Mouse (Mus musculus) forebrain, postnatal 0 days (tissue): ENCODE measurements around the gene Plpp6. TPM values are rescaled to one million over a fixed set of nuclear protein-coding genes. Genes with fewer than 3 reads are reported as not detected.

Source experiments
- ATAC-seq: fragments of 200-750 bp; cut with Nextera tagmentation; 2 replicates; pipeline ENCODE4 v1.8.0; 2017; ENCODE audit warnings: mild to moderate bottlenecking, moderate library complexity
- DNase-seq: peaks from one replicate; pipeline ENCODE4 v3.0.0-alpha.2; 2015
- H3K27ac ChIP-seq: fragments of 300-500 bp; sonication (generic); 2 replicates; pipeline ENCODE4 v1.5.1; 2014; ENCODE audit warnings: low read depth, mild to moderate bottlenecking, antibody characterized with exemption, low read length, moderate library complexity, mixed read lengths
- H3K27me3 ChIP-seq: fragments of 300-500 bp; sonication (generic); 2 replicates; pipeline ENCODE4 v1.6.1; 2014; ENCODE audit warnings: mild to moderate bottlenecking, low read length, mixed read lengths; ENCODE audit not compliant: insufficient read depth
- H3K36me3 ChIP-seq: fragments of 300-500 bp; sonication (generic); 2 replicates; pipeline ENCODE4 v1.6.1; 2014; ENCODE audit warnings: mild to moderate bottlenecking, moderate library complexity; ENCODE audit not compliant: insufficient read depth
- H3K4me1 ChIP-seq: fragments of 300-500 bp; sonication (generic); 2 replicates; pipeline ENCODE4 v1.6.1; 2014; ENCODE audit warnings: antibody characterized with exemption; ENCODE audit not compliant: insufficient read depth
- H3K4me2 ChIP-seq: fragments of 300-500 bp; sonication (generic); 2 replicates; pipeline ENCODE4 v1.6.1; 2014; ENCODE audit warnings: low read depth, mild to moderate bottlenecking, moderate library complexity
- H3K4me3 ChIP-seq: fragments of 300-500 bp; sonication (generic); 2 replicates; pipeline ENCODE4 v1.5.1; 2014; ENCODE audit warnings: low read depth, low read length, mixed read lengths
- H3K9ac ChIP-seq: fragments of 300-500 bp; sonication (generic); 2 replicates; pipeline ENCODE4 v1.6.1; 2014; ENCODE audit warnings: mild to moderate bottlenecking
- H3K9me3 ChIP-seq: fragments of 300-500 bp; sonication (generic); 2 replicates; pipeline ENCODE4 v1.6.1; 2016; ENCODE audit warnings: low read length
- CTCF ChIP-seq: sonication (generic); IDR thresholded peaks from 2 replicates; pipeline ENCODE4 v1.5.1; 2016; ENCODE audit warnings: antibody characterized with exemption, control low read depth, low read depth
- WGBS: fragments of 180-500 bp; shearing (Covaris S2); extraction: QIAGEN DNeasy Blood & Tissue Kit; methylation state at CpG from one replicate; pipeline ENCODE4 v1.1.7; 2014; 5-methylcytosine and 5-hydroxymethylcytosine counted together
- polyA plus RNA-seq: library from polyadenylated mRNA; unstranded; fragments of >200 nt; fragmentation: Nextera tagmentation; extraction: Ambion mirVana; gene quantifications from 2 replicates; pipeline ENCODE4 v1.2.1, GENCODE M21; 2015
- total RNA-seq: library from RNA; depleted of rRNA; stranded (reverse); fragments of >200 nt; gene quantifications from 2 replicates; pipeline ENCODE4 v1.2.3, GENCODE M21; 2014; rRNA removed

Plpp6 gene
- total and polyA plus RNA-seq, 2 experiments from 2014 or later: 17.8 to 22.6 TPM

DNA sequence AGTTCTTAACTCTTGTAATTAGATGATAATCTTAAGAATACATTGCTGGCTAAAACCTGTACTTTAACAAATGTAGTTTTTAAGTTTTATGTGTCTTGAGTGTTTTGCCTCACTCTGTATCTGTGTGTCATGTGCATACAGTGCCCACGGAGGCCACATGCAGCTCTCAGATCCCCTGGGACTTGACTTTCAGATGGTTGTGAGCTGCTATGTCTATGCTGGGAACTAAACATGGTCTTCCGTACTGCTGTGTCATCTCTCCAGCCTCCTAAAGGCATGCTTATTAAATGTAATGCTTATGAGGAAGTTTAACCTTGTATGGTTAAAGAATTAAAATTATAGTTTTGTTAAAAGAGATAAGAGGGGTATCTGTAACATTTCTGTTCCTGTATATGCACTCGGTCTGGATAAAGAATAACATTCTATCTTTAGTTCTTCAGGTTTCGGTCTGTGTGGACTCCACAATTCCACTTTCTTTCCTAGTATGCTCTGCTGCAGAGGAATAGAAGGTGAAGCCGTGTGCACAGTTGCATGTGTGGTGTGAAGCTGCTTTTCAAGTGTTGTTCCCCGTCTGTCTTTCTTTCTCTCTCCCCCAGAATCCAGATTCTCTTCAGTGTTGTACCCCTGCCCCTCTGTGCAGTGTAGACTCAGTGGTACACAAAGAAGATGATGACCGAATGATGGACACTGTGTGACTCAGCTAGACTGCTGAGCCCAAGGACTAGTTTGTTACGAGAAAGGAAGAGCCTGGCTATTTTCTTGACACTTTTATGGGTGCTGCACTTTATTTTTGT lies 51.9 kb downstream of the Plpp6 start:
- DNase-seq: no peak
- Histone ChIP-seq H3K4me2 (no peak overlapping the region), H3K4me3 (no peak overlapping the region), H3K9me3 (no peaks in the 10 kb centered on the region), H3K27ac (no peak overlapping the region), H3K9ac (no peak overlapping the region), H3K36me3 (peaks cover 59% of the 10 kb centered on the region), H3K4me1 (no peaks in the 10 kb centered on the region), H3K27me3 (no peaks in the 10 kb centered on the region)
- no peak for TF ChIP-seq CTCF
- ATAC-seq: no peak
- WGBS: 91% methylated on average over 8 of the region's 8 CpGs

DNA sequence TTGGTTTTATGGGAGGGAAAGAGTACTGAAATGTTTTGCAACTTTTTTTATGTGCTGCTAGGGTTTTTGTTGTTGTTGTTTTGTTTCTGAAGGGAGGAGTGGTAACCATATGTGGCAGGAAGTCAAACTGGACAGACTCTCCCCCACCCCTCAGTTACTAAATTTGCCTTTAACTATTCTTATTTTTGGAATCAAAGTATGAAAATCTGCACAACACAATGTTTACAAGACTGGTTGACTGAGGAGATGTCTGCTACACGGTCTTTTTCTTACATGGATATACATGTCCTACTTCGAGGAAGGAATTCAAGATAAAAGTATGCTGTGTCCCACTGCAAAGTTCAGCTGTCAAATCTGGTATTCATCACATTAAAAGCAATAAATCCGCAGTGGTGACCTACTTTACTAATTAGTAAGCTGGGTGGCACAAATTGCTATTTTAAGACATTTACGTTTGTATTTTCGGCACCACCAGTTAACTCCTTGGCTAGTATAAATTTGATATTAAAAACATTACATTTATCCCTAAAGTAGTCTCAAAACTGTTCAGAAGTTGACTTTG lies 52.5 kb downstream of the Plpp6 start:
- H3K9ac ChIP-seq: no peak overlapping the region
- DNase-seq (no peak), ATAC-seq (no peak)
- no peak overlapping the region for H3K4me2 ChIP-seq
- H3K4me3 ChIP-seq: no peak overlapping the region
- H3K27ac ChIP-seq: no peak overlapping the region
- TF ChIP-seq CTCF: no peak
- 89% methylated on average over 5 of the region's 5 CpGs for WGBS
- H3K4me1 ChIP-seq: no peaks in the 10 kb centered on the region
- peaks cover 56% of the 10 kb centered on the region for H3K36me3 ChIP-seq
- no peaks in the 10 kb centered on the region for H3K27me3 ChIP-seq
- H3K9me3 ChIP-seq: no peaks in the 10 kb centered on the region

Other genes with a start within 250 kb of the Plpp6 start
- 74.2 and 78.0 TPM in 2 replicates for gene Slc1a1, start 128.9 kb upstream of the Plpp6 start, total RNA-seq
- 34.9 and 49.2 TPM in 2 replicates for gene Slc1a1, start 128.9 kb upstream of the Plpp6 start, polyA plus RNA-seq
- 1.9 and 2.1 TPM in 2 replicates for gene 4430402I18Rik, start 3.8 kb downstream of the Plpp6 start, total RNA-seq
- gene 4430402I18Rik, start 3.8 kb downstream of the Plpp6 start, polyA plus RNA-seq: 4.1 and 4.7 TPM in 2 replicates
- 57.8 and 78.9 TPM in 2 replicates for gene Cdc37l1, start 26.4 kb downstream of the Plpp6 start, total RNA-seq
- 23.8 and 30.7 TPM in 2 replicates for gene Cdc37l1, start 26.4 kb downstream of the Plpp6 start, polyA plus RNA-seq
- gene Ak3, start 84.0 kb downstream of the Plpp6 start, total RNA-seq: 62.5 and 76.5 TPM in 2 replicates
- 58.0 and 68.2 TPM in 2 replicates for gene Ak3, start 84.0 kb downstream of the Plpp6 start, polyA plus RNA-seq
- 22.3 and 24.0 TPM in 2 replicates for gene Rcl1, start 137.4 kb downstream of the Plpp6 start, total RNA-seq
- gene Rcl1, start 137.4 kb downstream of the Plpp6 start, polyA plus RNA-seq: 29.6 and 31.8 TPM in 2 replicates